Mouse (Mus musculus) E14TG2a.4 (cell line): ENCODE measurements around the gene Tprgl.

Experiments
- CTCF ChIP-seq: conservative IDR thresholded peaks from 2 replicates; pipeline ENCODE4 v1.5.1; 2014; ENCODE audit warnings: low read length
- NANOG ChIP-seq: IDR thresholded peaks from 2 replicates; pipeline ENCODE4 v1.6.1; 2014; ENCODE audit warnings: borderline replicate concordance, low read length, mixed read lengths
- POU5F1 ChIP-seq: IDR thresholded peaks from 2 replicates; pipeline ENCODE4 v1.6.1; 2014; ENCODE audit warnings: low read length, borderline replicate concordance

DNA sequence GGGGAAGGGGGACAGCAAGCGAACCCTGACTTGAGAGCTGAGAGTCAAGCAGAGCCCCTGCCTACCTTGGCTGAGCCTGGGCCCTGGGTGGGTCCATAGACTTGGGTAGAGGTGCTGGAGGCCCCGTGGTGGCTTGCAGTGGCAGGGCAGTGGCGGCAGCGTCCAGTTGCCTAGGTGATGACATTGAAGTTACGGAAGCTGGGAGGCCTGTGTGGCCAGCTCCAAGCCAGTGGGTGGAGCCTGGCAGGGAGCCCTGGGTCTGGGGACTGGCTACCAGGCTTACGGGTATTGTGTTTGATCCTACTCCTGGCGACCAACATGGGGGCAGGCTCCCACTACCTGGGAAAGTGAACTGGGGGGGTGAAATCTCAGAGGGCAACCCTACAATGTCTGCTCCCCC, 44.0 kb downstream of the Tprgl start:
- no peak for TF ChIP-seq CTCF
- no peak for TF ChIP-seq NANOG
- no peak for TF ChIP-seq POU5F1
